Mouse (Mus musculus): ENCODE results near the gene Ugt1a1. TPM values are rescaled to one million over a fixed set of nuclear protein-coding genes. Genes with fewer than 3 reads are reported as not detected.

Gene Ugt1a1
- polyA plus RNA-seq, 1 experiment from 2014 or later: 437 TPM

- Histone ChIP-seq H3K27me3 (ENCODE audit: insufficient read depth, low read length) (no peaks in the 10 kb centered on the region), H3K36me3 (replicated peaks; ENCODE audit: insufficient read depth, low read length) (peaks cover 10% of the 10 kb centered on the region), H3K27ac (ENCODE audit: low read depth) (no peak overlapping the region), H3K9me3 (ENCODE audit: low read length) (0 out of 2 replicates have a peak, but pooled peaks cover 2% of the 10 kb centered on the region), H3K4me3 (ENCODE audit: low read depth, low read length) (no peak overlapping the region), H3K4me1 (ENCODE audit: insufficient read depth) (peaks cover 59% of the 10 kb centered on the region), H3K4me2 (ENCODE audit: low read depth, low read length) (no peak overlapping the region), H3K9ac (replicated peaks) (no peak overlapping the region)
- 71% methylated on average over 10 of the region's 10 CpGs for WGBS (ENCODE audit: insufficient replicate concordance)
- no peak for TF ChIP-seq CTCF (IDR thresholded peaks at IDR 0.05; ENCODE audit: low read depth)
- no peak for TF ChIP-seq EP300 (IDR thresholded peaks at IDR 0.05; ENCODE audit: low read depth)
- ATAC-seq: no peak
- no peak for DNase-seq
Measured at GRCm38 (mm10) chr1:88256886-88257663, 45.3 kb downstream of the Ugt1a1 start.

- H3K27ac ChIP-seq (ENCODE audit: low read depth): no peak overlapping the region
- H3K4me3 ChIP-seq (ENCODE audit: low read depth, low read length): no peak overlapping the region
- no peak for ATAC-seq
- no peak overlapping the region for H3K4me2 ChIP-seq (ENCODE audit: low read depth, low read length)
- H3K4me1 ChIP-seq (ENCODE audit: insufficient read depth): peaks cover 65% of the 10 kb centered on the region
- no peak overlapping the region for H3K9ac ChIP-seq (replicated peaks)
- TF ChIP-seq CTCF (IDR thresholded peaks at IDR 0.05; ENCODE audit: low read depth): no peak
- TF ChIP-seq EP300 (IDR thresholded peaks at IDR 0.05; ENCODE audit: low read depth): no peak
- no peak for DNase-seq
- no peaks in the 10 kb centered on the region for H3K27me3 ChIP-seq (ENCODE audit: insufficient read depth, low read length)
- H3K36me3 ChIP-seq (replicated peaks; ENCODE audit: insufficient read depth, low read length): peaks cover 16% of the 10 kb centered on the region
- 75% methylated on average over 6 of the region's 6 CpGs for WGBS (ENCODE audit: insufficient replicate concordance)
- no peaks in the 10 kb centered on the region for H3K9me3 ChIP-seq (ENCODE audit: low read length)
Measured at GRCm38 (mm10) chr1:88257681-88258080, 45.9 kb downstream of the Ugt1a1 start.

GRCm38 (mm10) chr1:88258361-88258760, 46.6 kb downstream of the Ugt1a1 start:
- Histone ChIP-seq H3K9ac (replicated peaks) (no peak overlapping the region), H3K27ac (ENCODE audit: low read depth) (no peak overlapping the region), H3K27me3 (ENCODE audit: insufficient read depth, low read length) (no peaks in the 10 kb centered on the region), H3K36me3 (replicated peaks; ENCODE audit: insufficient read depth, low read length) (peaks cover 23% of the 10 kb centered on the region), H3K4me1 (ENCODE audit: insufficient read depth) (peaks cover 60% of the 10 kb centered on the region), H3K4me2 (ENCODE audit: low read depth, low read length) (no peak overlapping the region), H3K4me3 (ENCODE audit: low read depth, low read length) (no peak overlapping the region), H3K9me3 (ENCODE audit: low read length) (no peaks in the 10 kb centered on the region)
- DNase-seq: no peak
- TF ChIP-seq CTCF (IDR thresholded peaks at IDR 0.05; ENCODE audit: low read depth): no peak
- no peak for ATAC-seq
- WGBS (ENCODE audit: insufficient replicate concordance): 60% methylated on average over 6 of the region's 6 CpGs

GRCm38 (mm10) chr1:88258881-88259642, 47.3 kb downstream of the Ugt1a1 start:
- Histone ChIP-seq H3K4me2 (ENCODE audit: low read depth, low read length) (no peak overlapping the region), H3K4me3 (ENCODE audit: low read depth, low read length) (no peak overlapping the region), H3K9me3 (ENCODE audit: low read length) (no peaks in the 10 kb centered on the region), H3K36me3 (replicated peaks; ENCODE audit: insufficient read depth, low read length) (peaks cover 30% of the 10 kb centered on the region), H3K27ac (ENCODE audit: low read depth) (peak overlapping the region; percentile 53), H3K9ac (replicated peaks) (0 out of 2 replicates have a peak overlapping the region, but pooled peaks have one; percentile 1), H3K27me3 (ENCODE audit: insufficient read depth, low read length) (no peaks in the 10 kb centered on the region), H3K4me1 (ENCODE audit: insufficient read depth) (peaks cover 54% of the 10 kb centered on the region)
- 60% methylated on average over 8 of the region's 8 CpGs for WGBS (ENCODE audit: insufficient replicate concordance)
- no peak for DNase-seq
- TF ChIP-seq EP300 (IDR thresholded peaks at IDR 0.05; ENCODE audit: low read depth) (no peak), CTCF (IDR thresholded peaks at IDR 0.05; ENCODE audit: low read depth) (no peak)
- ATAC-seq: no peak

- no peaks in the 10 kb centered on the region for H3K9me3 ChIP-seq (ENCODE audit: low read length)
- H3K27me3 ChIP-seq (ENCODE audit: insufficient read depth, low read length): no peaks in the 10 kb centered on the region
- peaks cover 54% of the 10 kb centered on the region for H3K4me1 ChIP-seq (ENCODE audit: insufficient read depth)
- ATAC-seq (peak; percentile 4), DNase-seq (no peak)
- no peak overlapping the region for H3K4me3 ChIP-seq (ENCODE audit: low read depth, low read length)
- TF ChIP-seq CTCF (IDR thresholded peaks at IDR 0.05; ENCODE audit: low read depth) (no peak), EP300 (IDR thresholded peaks at IDR 0.05; ENCODE audit: low read depth) (no peak)
- 0 out of 2 replicates have a peak overlapping the region, but pooled peaks have one; percentile 1 for H3K9ac ChIP-seq (replicated peaks)
- H3K27ac ChIP-seq (ENCODE audit: low read depth): peak overlapping the region; percentile 53
- H3K4me2 ChIP-seq (ENCODE audit: low read depth, low read length): no peak overlapping the region
- H3K36me3 ChIP-seq (replicated peaks; ENCODE audit: insufficient read depth, low read length): peaks cover 36% of the 10 kb centered on the region
- WGBS (ENCODE audit: insufficient replicate concordance): 70% methylated on average over 4 of the region's 4 CpGs
Measured at GRCm38 (mm10) chr1:88259643-88260024, 47.9 kb downstream of the Ugt1a1 start.

GRCm38 (mm10) chr1:88260114-88260513, 48.4 kb downstream of the Ugt1a1 start:
- 50% methylated on average over 6 of the region's 6 CpGs for WGBS (ENCODE audit: insufficient replicate concordance)
- peak overlapping the region; percentile 53 for H3K27ac ChIP-seq (ENCODE audit: low read depth)
- no peak for TF ChIP-seq CTCF (IDR thresholded peaks at IDR 0.05; ENCODE audit: low read depth)
- TF ChIP-seq EP300 (IDR thresholded peaks at IDR 0.05; ENCODE audit: low read depth): no peak

More at GRCm38 (mm10) chr1:88260114-88260513, 48.4 kb downstream of the Ugt1a1 start:
- peaks cover 54% of the 10 kb centered on the region for H3K4me1 ChIP-seq (ENCODE audit: insufficient read depth)
- no peak overlapping the region for H3K4me3 ChIP-seq (ENCODE audit: low read depth, low read length)
- peak overlapping the region; percentile 1; the same call in 1 of the 2 replicates for H3K4me2 ChIP-seq (ENCODE audit: low read depth, low read length)
- DNase-seq: peak; percentile 94
- H3K27me3 ChIP-seq (ENCODE audit: insufficient read depth, low read length): no peaks in the 10 kb centered on the region
- no peaks in the 10 kb centered on the region for H3K9me3 ChIP-seq (ENCODE audit: low read length)
- peaks cover 41% of the 10 kb centered on the region for H3K36me3 ChIP-seq (replicated peaks; ENCODE audit: insufficient read depth, low read length)
- 0 out of 2 replicates have a peak overlapping the region, but pooled peaks have one; percentile 1 for H3K9ac ChIP-seq (replicated peaks)
- ATAC-seq: peak; percentile 83
